Mouse (Mus musculus) hindbrain, embryonic 16.5 days (tissue): ENCODE data around the gene Rock2. TPM values are rescaled to one million over a fixed set of nuclear protein-coding genes. Genes with fewer than 3 reads are reported as not detected.
A peak's percentile ranks its signal among the peaks of the same experiment; 100 is the strongest.

ENCODE experiments used
- ATAC-seq: fragments of 200-750 bp; cut with Nextera tagmentation; 2 replicates; pipeline ENCODE4 v1.8.0; 2017; ENCODE audit warnings: moderate TSS enrichment, moderate library complexity
- H3K27ac ChIP-seq: fragments of 300-500 bp; sonication (generic); 2 replicates; pipeline ENCODE4 v1.5.1; 2014; ENCODE audit warnings: low read depth, mild to moderate bottlenecking, control low read depth, low read length, moderate library complexity
- H3K27me3 ChIP-seq: fragments of 300-500 bp; sonication (generic); replicated peaks from 2 replicates; pipeline ENCODE4 v1.6.1; 2014; ENCODE audit warnings: low read length; ENCODE audit not compliant: control insufficient read depth, insufficient read depth
- H3K36me3 ChIP-seq: fragments of 300-500 bp; sonication (generic); 2 replicates; pipeline ENCODE4 v1.6.1; 2014; ENCODE audit warnings: mild to moderate bottlenecking, low read length, moderate library complexity, mixed read lengths; ENCODE audit not compliant: control insufficient read depth, insufficient read depth
- H3K4me1 ChIP-seq: fragments of 300-500 bp; sonication (generic); 2 replicates; pipeline ENCODE4 v1.6.1; 2014; ENCODE audit warnings: low read depth, low read length; ENCODE audit not compliant: control insufficient read depth, insufficient read depth
- H3K4me2 ChIP-seq: fragments of 300-500 bp; sonication (generic); 2 replicates; pipeline ENCODE4 v1.6.1; 2014; ENCODE audit warnings: mild to moderate bottlenecking, low read length, control low read depth, moderate library complexity
- H3K4me3 ChIP-seq: fragments of 300-500 bp; sonication (generic); 2 replicates; pipeline ENCODE4 v1.5.1; 2014; ENCODE audit warnings: mild to moderate bottlenecking, low read length, control low read depth, moderate library complexity
- H3K9ac ChIP-seq: fragments of 300-500 bp; sonication (generic); 2 replicates; pipeline ENCODE4 v1.6.1; 2014; ENCODE audit warnings: low read depth, mild to moderate bottlenecking, control low read depth, low read length, moderate library complexity
- H3K9me3 ChIP-seq: fragments of 300-500 bp; sonication (generic); 2 replicates; pipeline ENCODE4 v1.6.1; 2014; ENCODE audit warnings: mild to moderate bottlenecking, low read length, moderate library complexity; ENCODE audit not compliant: control insufficient read depth
- WGBS: fragments of 180-500 bp; shearing (Covaris S2); extraction: QIAGEN DNeasy Blood & Tissue Kit; methylation state at CpG from one replicate; pipeline ENCODE4 v1.1.7; 2014; 5-methylcytosine and 5-hydroxymethylcytosine counted together
- polyA plus RNA-seq: library from polyadenylated mRNA; unstranded; fragments of >200 nt; fragmentation: Nextera tagmentation; extraction: Ambion mirVana; gene quantifications from 2 replicates; pipeline ENCODE4 v1.2.1, GENCODE M21; 2015

Gene Rock2
- polyA plus RNA-seq: 9.6 and 10.9 TPM in 2 replicates

DNA sequence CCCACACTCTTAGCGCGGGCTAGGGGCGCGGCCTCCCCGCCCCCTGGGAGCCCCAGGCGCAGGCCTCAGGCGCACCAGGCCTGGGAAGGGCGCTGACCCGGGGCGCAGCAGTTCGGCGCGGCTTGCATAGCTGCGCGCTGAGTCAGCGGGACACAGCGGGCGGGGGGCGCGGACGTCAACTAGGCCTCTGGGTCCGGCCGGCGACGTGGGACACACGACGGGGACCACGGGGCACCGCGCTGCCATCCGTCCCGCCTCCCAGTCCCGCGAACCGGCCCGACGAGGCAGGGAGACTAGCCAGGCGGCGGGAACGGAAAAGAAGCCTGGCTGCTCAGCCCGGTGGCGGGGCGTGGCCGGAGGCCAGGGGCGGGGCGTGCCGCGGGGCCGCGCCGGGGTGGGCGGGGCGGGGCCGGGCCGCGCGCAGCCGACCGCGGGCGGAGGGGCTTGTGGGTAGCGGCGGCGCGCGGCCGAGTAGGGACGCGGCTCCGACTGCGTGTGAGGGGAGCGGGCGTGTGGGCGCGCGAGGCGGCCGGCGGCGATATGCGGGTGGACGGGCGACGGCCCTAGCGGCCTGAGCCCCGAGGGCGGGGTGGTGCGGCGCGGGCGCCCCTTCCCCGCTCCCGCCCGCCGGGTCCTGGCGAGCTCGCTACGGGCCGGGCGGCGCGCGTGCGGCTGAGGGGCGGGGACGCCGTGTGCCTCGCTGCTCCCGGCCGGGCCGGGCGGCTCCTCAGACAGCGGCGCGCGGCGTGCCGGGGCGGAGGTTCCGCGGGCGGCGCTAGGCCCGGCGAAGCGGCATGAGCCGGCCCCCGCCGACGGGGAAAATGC, at the start of gene Rock2:
Gene Rock2 (plus strand): TSS at position 500 of the 825 bp plus-strand sequence.
- peaks cover 19% of the 10 kb centered on the region for H3K4me1 ChIP-seq
- peak within 1 kb of the TSS; percentile 87 for H3K4me2 ChIP-seq
- H3K36me3 ChIP-seq: no peaks in the 10 kb centered on the region
- peak; percentile 93 for ATAC-seq
- WGBS: under 1% methylated on average over 57 of the region's 130 CpGs
- no peaks in the 10 kb centered on the region for H3K27me3 ChIP-seq
- peak within 1 kb of the TSS; percentile 82 for H3K4me3 ChIP-seq
- H3K27ac ChIP-seq: peak within 1 kb of the TSS; percentile 94
- H3K9me3 ChIP-seq: no peaks in the 10 kb centered on the region
- peak within 1 kb of the TSS; percentile 89 for H3K9ac ChIP-seq

DNA sequence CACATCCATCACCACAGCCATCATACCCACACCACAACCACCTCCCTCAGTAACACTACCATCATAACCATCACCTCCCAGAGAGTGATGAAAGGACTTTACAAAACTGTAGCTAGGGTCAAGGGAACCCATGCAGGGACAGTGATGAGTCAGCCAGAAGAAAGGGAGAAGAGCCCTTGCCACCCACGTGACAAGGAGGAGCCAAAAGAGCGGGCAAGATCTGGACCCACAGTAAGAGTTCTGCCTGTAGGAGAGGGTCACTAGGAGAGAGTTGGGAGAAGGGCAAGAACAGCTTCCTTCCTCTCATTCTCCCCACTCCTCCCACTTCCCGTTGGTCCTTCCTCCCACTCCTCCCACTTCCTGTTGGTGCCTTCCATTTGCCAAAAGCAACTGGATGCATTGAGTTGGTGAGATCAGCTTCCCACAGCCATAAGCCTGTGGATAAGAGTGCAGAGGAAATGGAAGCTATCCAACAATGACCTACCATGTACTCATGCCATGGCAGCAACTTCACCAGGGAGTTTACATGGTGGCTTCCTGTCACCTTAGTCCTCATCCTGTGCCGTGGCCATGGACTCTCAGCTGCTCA, 47.4 kb upstream of the Rock2 start:
- no peak overlapping the region for H3K4me2 ChIP-seq
- H3K9me3 ChIP-seq: no peaks in the 10 kb centered on the region
- 90% methylated on average over 4 of the region's 4 CpGs for WGBS
- ATAC-seq: no peak
- no peak overlapping the region for H3K4me3 ChIP-seq
- no peaks in the 10 kb centered on the region for H3K36me3 ChIP-seq
- H3K9ac ChIP-seq: no peak overlapping the region
- peaks cover 5% of the 10 kb centered on the region; the same call in 1 of the 2 replicates for H3K4me1 ChIP-seq
- H3K27ac ChIP-seq: no peak overlapping the region
- no peaks in the 10 kb centered on the region for H3K27me3 ChIP-seq

DNA sequence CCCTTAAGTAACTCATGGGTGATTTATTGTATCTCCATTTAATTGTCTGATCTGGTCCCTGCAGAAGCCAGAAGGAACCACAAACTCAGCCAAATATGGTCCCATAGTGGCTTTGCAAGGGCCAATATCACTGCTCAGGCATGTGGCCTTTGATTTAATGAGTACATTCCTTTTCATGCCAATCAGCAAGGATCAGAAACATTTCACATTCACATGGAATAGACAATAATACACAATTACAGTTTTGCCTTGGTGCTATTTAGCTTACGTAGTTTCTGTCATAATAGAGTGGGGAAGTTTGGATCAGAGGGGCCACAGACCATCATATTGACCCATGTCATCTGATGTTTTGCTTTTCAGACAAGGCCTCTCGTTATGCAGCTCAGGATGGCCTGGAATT, 46.2 kb upstream of the Rock2 start:
- no peaks in the 10 kb centered on the region for H3K36me3 ChIP-seq
- no peak for ATAC-seq
- peaks cover 5% of the 10 kb centered on the region; the same call in 1 of the 2 replicates for H3K4me1 ChIP-seq
- no peak overlapping the region for H3K4me3 ChIP-seq
- no peaks in the 10 kb centered on the region for H3K27me3 ChIP-seq
- no peak overlapping the region for H3K9ac ChIP-seq
- H3K9me3 ChIP-seq: no peaks in the 10 kb centered on the region
- H3K27ac ChIP-seq: no peak overlapping the region
- no peak overlapping the region for H3K4me2 ChIP-seq
- WGBS: 82% methylated on average over 2 of the region's 2 CpGs

DNA sequence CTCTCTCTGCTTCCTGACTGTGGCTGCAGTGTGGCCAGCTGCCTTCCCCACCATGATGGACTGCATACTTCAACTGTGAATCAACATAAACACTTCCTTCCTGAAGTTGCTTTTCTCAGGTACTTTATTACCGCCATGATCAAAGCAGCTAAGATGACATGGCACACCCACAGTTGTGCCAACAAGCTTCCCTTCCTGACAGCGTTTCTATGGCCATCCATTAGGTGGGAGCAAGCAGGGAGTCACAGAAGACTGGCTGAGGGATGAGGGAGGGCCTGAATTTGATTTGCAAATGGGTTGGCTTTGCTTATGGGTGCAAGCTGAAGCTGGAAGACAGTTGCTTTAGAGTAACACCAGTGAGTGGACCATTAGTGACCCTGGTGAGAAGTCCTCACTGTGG, 44.9 kb upstream of the Rock2 start:
- no peak for ATAC-seq
- no peak overlapping the region for H3K27ac ChIP-seq

DNA sequence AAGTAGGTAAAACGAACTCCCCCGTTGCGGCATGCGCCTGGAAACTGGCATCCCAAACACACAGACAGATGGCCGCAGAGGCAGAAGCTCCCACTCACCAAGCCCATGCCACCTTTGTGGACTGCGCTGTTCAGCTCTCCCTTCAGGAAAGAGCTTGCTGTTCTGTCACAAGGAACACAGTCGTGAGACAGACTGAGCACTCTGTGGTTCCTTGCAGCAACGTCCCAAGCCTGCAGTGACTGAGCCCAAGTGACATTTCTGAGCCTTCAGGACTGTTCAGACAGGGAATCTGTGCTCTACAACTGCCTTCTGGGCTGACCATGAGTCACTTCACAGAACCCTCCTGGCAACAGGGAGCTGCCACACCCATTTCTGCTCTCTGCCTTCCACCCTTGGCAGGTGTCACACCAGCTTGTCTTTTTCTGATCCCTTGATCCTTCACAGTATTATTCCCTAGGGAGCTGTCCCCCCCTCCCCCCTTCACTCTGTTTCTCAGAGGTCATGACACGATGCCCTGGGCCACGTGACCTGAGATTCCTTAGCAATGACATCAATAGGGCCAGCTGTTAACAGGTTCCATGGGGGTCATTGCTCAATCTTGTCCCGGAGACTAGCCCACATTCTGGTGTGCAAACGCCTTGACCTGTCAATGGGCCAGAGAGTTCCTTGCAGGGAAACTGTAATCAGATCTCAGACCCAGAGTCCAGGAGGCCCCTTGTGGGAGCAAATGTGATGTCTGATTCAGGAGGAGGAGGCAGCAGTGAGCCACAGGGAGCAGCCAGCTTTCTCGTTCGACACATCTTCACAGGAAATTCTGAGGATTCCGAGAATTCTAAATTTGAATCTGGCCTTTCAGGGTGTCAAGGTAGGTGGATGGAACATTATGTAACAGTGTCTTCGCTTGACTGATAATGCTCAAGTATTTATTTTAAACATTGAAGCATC, 44.0 kb upstream of the Rock2 start:
- H3K4me1 ChIP-seq: peaks cover 9% of the 10 kb centered on the region
- no peaks in the 10 kb centered on the region for H3K9me3 ChIP-seq
- ATAC-seq: no peak
- WGBS: 42% methylated on average over 16 of the region's 16 CpGs
- H3K27ac ChIP-seq: no peak overlapping the region
- no peak overlapping the region for H3K4me3 ChIP-seq
- no peak overlapping the region for H3K4me2 ChIP-seq
- H3K36me3 ChIP-seq: no peaks in the 10 kb centered on the region
- no peaks in the 10 kb centered on the region for H3K27me3 ChIP-seq
- H3K9ac ChIP-seq: no peak overlapping the region

More for the DNA sequence above, 44.9 kb upstream of the Rock2 start:
- Histone ChIP-seq H3K4me2 (no peak overlapping the region), H3K4me3 (no peak overlapping the region), H3K36me3 (no peaks in the 10 kb centered on the region), H3K27me3 (no peaks in the 10 kb centered on the region), H3K9ac (no peak overlapping the region), H3K4me1 (peaks cover 5% of the 10 kb centered on the region; the same call in 1 of the 2 replicates), H3K9me3 (no peaks in the 10 kb centered on the region)
- 61% methylated on average over 2 of the region's 2 CpGs for WGBS

DNA sequence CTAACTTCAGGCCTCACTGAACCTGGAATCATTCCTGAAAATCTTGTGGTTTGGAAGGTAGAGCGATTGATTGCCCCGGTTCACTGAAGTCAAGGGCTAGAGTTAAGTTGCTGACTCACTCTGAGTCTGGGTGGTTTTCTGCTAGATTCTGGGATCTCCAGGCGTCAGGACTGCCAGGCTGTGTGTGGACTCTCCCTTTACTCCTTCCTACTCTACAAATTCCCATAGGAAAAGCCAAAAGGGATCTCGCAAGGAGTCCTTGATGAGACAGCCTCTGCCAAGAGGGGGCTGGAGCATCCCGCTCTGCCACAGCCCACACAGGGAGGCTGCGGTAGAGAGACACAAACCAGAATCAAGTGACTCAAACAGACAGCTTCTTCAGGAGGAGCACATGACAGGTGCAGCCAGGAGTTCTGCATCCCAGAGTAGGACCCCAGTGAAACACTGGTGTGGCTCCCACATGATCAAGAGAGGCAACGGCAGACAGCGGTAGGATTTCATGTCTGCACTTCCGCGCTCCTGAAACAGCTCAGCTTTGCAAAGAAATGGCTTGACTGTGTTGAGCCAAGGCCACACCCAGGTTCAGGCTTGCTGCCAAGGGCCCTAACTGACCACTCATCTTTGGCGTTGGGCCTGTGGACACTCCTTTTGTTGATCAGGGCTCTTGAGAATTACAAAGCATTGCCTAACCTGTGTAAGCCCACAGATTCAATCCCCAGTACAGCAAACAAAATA, 41.1 kb upstream of the Rock2 start:
- no peak for ATAC-seq
- Histone ChIP-seq H3K36me3 (no peaks in the 10 kb centered on the region), H3K9me3 (no peaks in the 10 kb centered on the region), H3K4me2 (no peak overlapping the region), H3K27me3 (no peaks in the 10 kb centered on the region), H3K4me3 (no peak overlapping the region), H3K4me1 (peaks cover 15% of the 10 kb centered on the region), H3K27ac (no peak overlapping the region), H3K9ac (no peak overlapping the region)
- 77% methylated on average over 11 of the region's 11 CpGs for WGBS

DNA sequence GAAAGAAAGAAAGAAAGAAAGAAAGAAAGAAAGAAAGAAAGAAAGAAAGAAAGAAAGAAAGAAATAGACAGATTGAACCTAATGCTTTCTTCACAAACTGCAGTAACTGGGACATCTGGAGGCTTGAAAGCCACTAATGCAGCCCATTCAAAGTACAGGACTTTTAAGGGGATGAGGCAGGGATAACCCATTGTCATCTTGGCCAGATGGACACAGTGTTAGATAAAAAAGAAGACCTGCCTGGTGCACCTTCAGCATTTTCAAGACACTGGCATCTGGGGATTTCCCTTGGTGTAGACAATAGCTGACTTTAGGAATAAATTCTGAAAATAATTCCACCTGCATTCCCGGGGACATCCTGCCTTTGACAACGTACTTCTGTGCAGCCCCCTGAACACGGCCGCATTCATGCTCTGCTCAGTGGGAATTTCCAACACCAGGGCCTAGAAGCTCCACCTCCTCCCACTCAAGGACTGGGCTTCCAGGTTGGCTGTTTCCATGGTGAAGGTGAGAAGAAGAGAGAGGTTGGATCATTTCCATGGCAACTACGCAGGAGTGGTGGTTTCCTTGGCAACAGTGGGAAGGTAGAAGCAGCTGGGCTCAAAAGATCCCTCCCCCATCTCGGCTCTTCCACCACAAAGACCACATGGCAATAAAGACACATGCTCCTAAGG, 38.9 kb upstream of the Rock2 start:
- no peaks in the 10 kb centered on the region for H3K9me3 ChIP-seq
- H3K4me3 ChIP-seq: no peak overlapping the region
- peaks cover 11% of the 10 kb centered on the region for H3K4me1 ChIP-seq
- H3K27me3 ChIP-seq: no peaks in the 10 kb centered on the region
- peak; percentile 97 for ATAC-seq
- H3K36me3 ChIP-seq: no peaks in the 10 kb centered on the region
- no peak overlapping the region for H3K9ac ChIP-seq
- H3K4me2 ChIP-seq: peak overlapping the region; percentile 2
- 7% methylated on average over 6 of the region's 6 CpGs for WGBS
- H3K27ac ChIP-seq: peak overlapping the region; percentile 74

DNA sequence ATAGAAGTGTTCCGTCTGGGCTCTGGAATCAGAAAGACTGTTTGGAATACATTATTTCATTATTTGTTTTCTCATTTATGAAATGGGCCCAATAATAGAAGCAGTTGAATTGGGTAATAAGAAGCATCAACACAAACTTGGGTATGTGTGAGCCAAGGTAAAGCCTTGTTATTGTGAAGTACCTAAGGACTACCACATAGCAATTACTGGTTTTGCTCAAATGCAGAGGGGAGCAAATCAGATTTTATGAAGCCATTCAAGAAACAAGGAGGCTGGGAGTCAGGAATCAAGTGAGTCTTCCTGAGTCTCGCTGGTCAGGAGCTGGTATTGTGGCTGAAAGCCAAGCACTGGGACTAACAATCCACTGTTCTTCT, 38.4 kb upstream of the Rock2 start:
- WGBS: 33% methylated on average over 2 of the region's 2 CpGs
- Histone ChIP-seq H3K4me1 (peaks cover 10% of the 10 kb centered on the region; the same call in 1 of the 2 replicates), H3K27ac (peak overlapping the region; percentile 74), H3K4me3 (no peak overlapping the region), H3K4me2 (no peak overlapping the region; the same call in 1 of the 2 replicates), H3K36me3 (no peaks in the 10 kb centered on the region), H3K27me3 (no peaks in the 10 kb centered on the region), H3K9me3 (no peaks in the 10 kb centered on the region), H3K9ac (no peak overlapping the region)
- ATAC-seq: peak; percentile 63
